Mouse (Mus musculus) forebrain, embryonic 11.5 days (tissue): ENCODE data around the gene Sucla2. TPM values are rescaled to one million over a fixed set of nuclear protein-coding genes. Genes with fewer than 3 reads are reported as not detected.
A peak's percentile ranks its signal among the peaks of the same experiment; 100 is the strongest.
"Not testable (repeated sequence)": the region's sequence is repeated elsewhere in the genome, so short reads cannot be mapped to it uniquely, and the experiment has no call there.

Experiments used
- ATAC-seq: fragments of 200-750 bp; cut with Nextera tagmentation; replicated peaks from 2 replicates; pipeline ENCODE4 v1.8.0; 2017; ENCODE audit warnings: moderate TSS enrichment; ENCODE audit not compliant: low FRiP score
- DNase-seq: peaks from one replicate; pipeline ENCODE4 v3.0.0-alpha.2; 2017; ENCODE audit warnings: low spot score
- H3K27ac ChIP-seq: fragments of 300-500 bp; sonication (generic); 2 replicates; pipeline ENCODE4 v1.5.1; 2014; ENCODE audit warnings: low read depth, low read length
- H3K27me3 ChIP-seq: fragments of 300-500 bp; sonication (generic); 2 replicates; pipeline ENCODE4 v1.6.1; 2014; ENCODE audit warnings: mild to moderate bottlenecking, low read length, mixed read lengths; ENCODE audit not compliant: control insufficient read depth, insufficient read depth
- H3K36me3 ChIP-seq: fragments of 300-500 bp; sonication (generic); 2 replicates; pipeline ENCODE4 v1.6.1; 2014; ENCODE audit warnings: mild to moderate bottlenecking, low read length, moderate library complexity, mixed read lengths; ENCODE audit not compliant: control insufficient read depth, insufficient read depth
- H3K4me1 ChIP-seq: fragments of 300-500 bp; sonication (generic); replicated peaks from 2 replicates; pipeline ENCODE4 v1.6.1; 2014; ENCODE audit warnings: low read length, mixed read lengths; ENCODE audit not compliant: control insufficient read depth, insufficient read depth
- H3K4me2 ChIP-seq: fragments of 300-500 bp; sonication (generic); 2 replicates; pipeline ENCODE4 v1.6.1; 2014; ENCODE audit warnings: low read depth, mild to moderate bottlenecking, low read length, moderate library complexity, mixed read lengths; ENCODE audit not compliant: severe bottlenecking
- H3K4me3 ChIP-seq: fragments of 300-500 bp; sonication (generic); 2 replicates; pipeline ENCODE4 v1.5.1; 2014; ENCODE audit warnings: low read depth, low read length
- H3K9ac ChIP-seq: fragments of 300-500 bp; sonication (generic); 2 replicates; pipeline ENCODE4 v1.6.1; 2014; ENCODE audit warnings: low read length
- H3K9me3 ChIP-seq: fragments of 300-500 bp; sonication (generic); 2 replicates; pipeline ENCODE4 v1.6.1; 2016; ENCODE audit warnings: low read length, mixed read lengths; ENCODE audit not compliant: control insufficient read depth
- WGBS: fragments of 180-500 bp; shearing (Covaris S2); extraction: QIAGEN DNeasy Blood & Tissue Kit; methylation state at CpG from one replicate; pipeline ENCODE4 v1.1.7; 2014; 5-methylcytosine and 5-hydroxymethylcytosine counted together
- polyA plus RNA-seq: library from polyadenylated mRNA; unstranded; fragments of >200 nt; fragmentation: Nextera tagmentation; extraction: Ambion mirVana; gene quantifications from 2 replicates; pipeline ENCODE4 v1.2.1, GENCODE M21; 2014

The Sucla2 gene
- polyA plus RNA-seq, 1 experiment from 2014 or later, result 115 TPM

DNA sequence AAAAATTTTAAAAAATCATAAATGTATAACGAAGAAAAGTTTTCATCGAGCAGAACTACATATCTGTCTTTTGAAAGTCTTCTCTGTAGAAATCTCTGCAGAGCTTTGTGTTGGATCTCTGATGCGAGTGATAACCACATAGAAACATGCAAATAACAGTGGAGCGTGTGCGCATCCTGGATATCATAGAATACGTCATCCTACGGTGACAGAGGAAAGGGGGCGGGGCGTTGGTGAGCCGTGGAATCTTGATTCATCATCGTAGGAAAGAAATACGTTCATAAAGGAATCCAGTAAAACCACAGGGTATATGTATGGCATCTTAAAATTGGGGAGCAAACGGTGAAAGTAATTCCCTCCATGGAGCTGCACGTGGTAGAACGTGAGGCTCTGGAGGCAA, 17.9 kb upstream of the Sucla2 start:
- H3K9ac ChIP-seq, result no peak overlapping the region
- no peaks in the 10 kb centered on the region for H3K9me3 ChIP-seq
- H3K27ac ChIP-seq, result no peak overlapping the region
- no peaks in the 10 kb centered on the region for H3K36me3 ChIP-seq
- no peaks in the 10 kb centered on the region for H3K27me3 ChIP-seq
- H3K4me1 ChIP-seq, result peaks cover 8% of the 10 kb centered on the region; the same call in 1 of the 2 replicates
- ATAC-seq, result no peak
- no peak overlapping the region for H3K4me3 ChIP-seq
- no peak overlapping the region for H3K4me2 ChIP-seq
- WGBS, result 91% methylated on average over 15 of the region's 15 CpGs
- DNase-seq, result no peak

DNA sequence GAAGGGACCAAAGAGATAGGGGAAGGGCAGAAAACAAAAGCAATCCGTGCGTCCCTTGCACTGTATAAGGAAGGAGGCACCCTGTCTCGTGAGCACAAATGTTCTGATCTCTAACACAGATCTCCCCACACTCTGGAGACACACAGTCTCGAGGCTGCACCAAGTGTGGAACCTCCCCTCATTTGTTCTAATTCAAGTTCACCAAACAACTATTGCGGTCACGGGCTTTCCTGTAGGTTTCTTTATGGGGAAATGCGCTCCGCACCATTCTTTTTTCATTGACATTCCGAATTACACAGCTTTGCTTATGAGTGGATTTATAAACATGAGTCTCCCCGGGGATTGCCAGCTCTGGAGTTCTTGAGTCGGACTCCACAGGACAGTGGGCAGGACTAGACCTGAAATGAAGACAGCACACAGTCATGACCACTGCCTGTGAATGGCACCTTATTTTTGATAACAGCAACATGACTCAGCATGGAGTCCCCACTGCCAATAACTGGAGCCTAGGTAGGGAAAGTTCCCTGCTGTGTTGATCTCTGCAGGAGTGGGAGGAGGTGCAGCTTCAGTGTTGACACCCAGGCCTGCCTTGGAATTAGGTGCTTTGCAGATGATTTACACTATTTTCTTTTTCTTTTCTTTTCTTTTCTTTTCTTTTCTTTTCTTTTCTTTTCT, 17.3 kb upstream of the Sucla2 start:
- 79% methylated on average over 11 of the region's 11 CpGs for WGBS
- ATAC-seq (no peak), DNase-seq (no peak)
- Histone ChIP-seq H3K27ac (no peak overlapping the region), H3K4me1 (peaks cover 8% of the 10 kb centered on the region; the same call in 1 of the 2 replicates), H3K4me3 (no peak overlapping the region), H3K36me3 (no peaks in the 10 kb centered on the region), H3K4me2 (no peak overlapping the region), H3K9ac (no peak overlapping the region), H3K27me3 (no peaks in the 10 kb centered on the region), H3K9me3 (no peaks in the 10 kb centered on the region)

DNA sequence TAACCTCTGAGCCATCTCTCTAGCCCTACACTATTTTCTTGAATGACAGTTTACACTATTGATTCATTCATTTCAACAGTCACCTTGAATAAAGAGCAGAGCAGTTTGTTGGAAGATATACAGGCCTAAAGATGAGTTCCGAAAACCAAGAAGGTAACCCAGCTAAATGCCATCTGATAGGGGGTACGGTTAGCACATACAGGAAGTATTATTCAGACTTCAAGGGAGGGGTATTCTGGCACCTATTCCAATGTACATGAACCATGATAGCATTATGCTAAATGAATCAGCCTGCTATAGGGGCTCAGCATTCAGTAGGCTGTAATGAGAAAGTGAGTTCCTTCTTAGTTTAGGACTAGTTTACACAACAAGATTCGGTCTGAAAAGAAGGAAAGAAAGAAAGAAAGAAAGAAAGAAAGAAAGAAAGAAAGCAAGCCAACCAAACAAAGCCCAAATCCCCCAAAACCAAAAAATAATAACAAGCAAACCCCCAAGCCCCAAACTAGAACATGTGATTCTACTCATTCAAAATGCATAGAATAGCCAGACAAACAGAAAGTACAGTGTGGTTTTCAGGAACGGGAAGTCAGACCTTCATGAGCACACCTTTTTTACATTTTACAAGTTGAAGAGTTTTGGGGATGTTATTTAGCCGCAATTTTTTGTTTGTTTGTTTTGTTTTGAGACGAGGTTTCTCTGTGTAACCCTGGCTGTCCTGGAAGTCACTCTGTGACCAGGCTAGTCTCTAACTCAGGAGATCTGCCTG, 16.3 kb upstream of the Sucla2 start:
- H3K4me1 ChIP-seq, result peaks cover 4% of the 10 kb centered on the region; the same call in 1 of the 2 replicates
- DNase-seq (no peak), ATAC-seq (no peak)
- no peak overlapping the region for H3K4me2 ChIP-seq
- no peaks in the 10 kb centered on the region for H3K9me3 ChIP-seq
- H3K4me3 ChIP-seq, result no peak overlapping the region
- no peak overlapping the region for H3K9ac ChIP-seq
- no peak overlapping the region for H3K27ac ChIP-seq
- WGBS, result 92% methylated on average over 6 of the region's 6 CpGs
- H3K36me3 ChIP-seq, result no peaks in the 10 kb centered on the region
- no peaks in the 10 kb centered on the region for H3K27me3 ChIP-seq

GRCm38 (mm10) chr14:73509765-73510423, 15.2 kb upstream of the Sucla2 start, which contains the start of gene Med4:
Gene Med4, plus strand, starts transcription at chr14:73510025.
- no peaks in the 10 kb centered on the region for H3K27me3 ChIP-seq
- peak within 1 kb of the TSS; percentile 83 for H3K9ac ChIP-seq
- H3K36me3 ChIP-seq, result no peaks in the 10 kb centered on the region
- H3K9me3 ChIP-seq, result no peaks in the 10 kb centered on the region
- no peak within 1 kb of the TSS for H3K27ac ChIP-seq
- under 1% methylated on average over 41 of the region's 41 CpGs for WGBS
- peaks cover 4% of the 10 kb centered on the region; the same call in 1 of the 2 replicates for H3K4me1 ChIP-seq
- ATAC-seq (peak; percentile 96), DNase-seq (peak; percentile 97)
- H3K4me2 ChIP-seq, result peak within 1 kb of the TSS; percentile 88
- H3K4me3 ChIP-seq, result peak within 1 kb of the TSS; percentile 84

GRCm38 (mm10) chr14:73524136-73524535, 983 bp upstream of the Sucla2 start:
- Histone ChIP-seq H3K4me1 (no peaks in the 10 kb centered on the region), H3K4me2 (no peak overlapping the region; the same call in 1 of the 2 replicates), H3K9me3 (no peaks in the 10 kb centered on the region), H3K36me3 (no peaks in the 10 kb centered on the region), H3K9ac (no peak overlapping the region; the same call in 1 of the 2 replicates), H3K4me3 (no peak overlapping the region), H3K27me3 (no peaks in the 10 kb centered on the region), H3K27ac (no peak overlapping the region)
- WGBS, result 80% methylated on average over 3 of the region's 3 CpGs
- no peak for ATAC-seq
- DNase-seq, result no peak

GRCm38 (mm10) chr14:73528661-73529060, 3.5 kb downstream of the Sucla2 start:
- 84% methylated on average over 3 of the region's 3 CpGs for WGBS
- not testable (repeated sequence) for H3K4me1 ChIP-seq, H3K36me3 ChIP-seq, ATAC-seq, H3K4me2 ChIP-seq, DNase-seq, H3K9ac ChIP-seq, H3K27me3 ChIP-seq, H3K4me3 ChIP-seq, H3K9me3 ChIP-seq, H3K27ac ChIP-seq

DNA sequence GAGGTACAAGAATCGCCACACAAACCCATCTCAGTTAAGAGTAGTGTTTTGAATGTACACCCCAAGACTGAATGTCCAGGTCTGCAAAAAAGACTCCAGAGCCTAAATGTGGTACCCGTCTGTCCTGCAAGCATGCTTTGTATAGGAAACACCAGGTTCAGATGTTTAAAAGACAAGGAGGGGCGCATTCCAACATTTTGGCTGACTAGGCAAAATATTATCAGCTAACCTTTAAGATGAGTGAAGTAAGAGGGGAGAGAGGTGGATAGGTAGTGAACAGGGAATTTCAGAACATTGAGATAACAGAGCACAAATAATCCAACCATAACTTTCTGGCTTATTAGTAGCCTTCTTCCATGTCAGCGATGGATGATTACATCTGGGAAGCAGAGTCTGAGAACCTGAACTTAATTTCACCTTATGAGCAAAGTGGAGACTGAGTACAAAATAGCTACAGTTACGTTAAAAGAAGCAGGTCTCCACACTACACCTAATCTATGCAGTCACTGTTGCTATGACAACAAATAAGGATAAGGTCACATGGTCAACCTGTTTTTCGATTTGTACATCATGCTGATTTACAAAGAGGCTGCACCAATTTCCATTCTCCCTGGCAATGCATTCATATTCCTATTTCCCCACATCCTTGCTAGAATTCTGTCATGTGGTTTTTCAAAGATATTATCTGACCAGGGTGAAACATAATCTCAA, 8.8 kb downstream of the Sucla2 start:
- ATAC-seq, result no peak

DNA sequence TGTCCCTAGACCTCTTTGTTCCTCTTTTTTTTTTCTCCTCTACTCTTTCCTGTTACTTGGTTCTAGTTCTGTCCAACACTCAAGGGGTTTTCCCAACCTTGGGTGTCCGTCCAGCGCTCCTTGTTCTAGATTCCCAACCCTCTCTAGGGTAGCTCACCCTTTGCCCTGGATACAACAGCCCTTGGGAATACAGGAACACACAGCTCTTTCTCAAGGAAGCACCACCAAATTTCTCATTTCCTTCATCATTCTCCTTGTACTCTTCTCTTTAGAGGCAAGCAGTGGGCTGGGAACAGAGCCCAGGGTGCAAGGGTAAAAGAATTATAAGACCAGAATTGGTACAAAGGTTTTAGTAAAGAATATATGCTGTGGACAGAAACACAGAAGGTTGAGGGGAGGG, 10.5 kb downstream of the Sucla2 start:
- ATAC-seq, result no peak
- Histone ChIP-seq H3K27me3 (no peaks in the 10 kb centered on the region), H3K4me2 (no peak overlapping the region), H3K4me3 (no peak overlapping the region), H3K27ac (no peak overlapping the region), H3K9ac (no peak overlapping the region), H3K36me3 (no peaks in the 10 kb centered on the region), H3K4me1 (no peaks in the 10 kb centered on the region), H3K9me3 (no peaks in the 10 kb centered on the region)
- DNase-seq, result no peak
- 92% methylated on average over 2 of the region's 2 CpGs for WGBS

More for the DNA sequence above, 8.8 kb downstream of the Sucla2 start:
- no peaks in the 10 kb centered on the region for H3K27me3 ChIP-seq
- WGBS, result 80% methylated on average over 6 of the region's 6 CpGs
- no peak overlapping the region for H3K4me3 ChIP-seq
- DNase-seq, result no peak
- H3K27ac ChIP-seq, result no peak overlapping the region
- H3K36me3 ChIP-seq, result no peaks in the 10 kb centered on the region
- H3K9me3 ChIP-seq, result no peaks in the 10 kb centered on the region
- no peak overlapping the region for H3K9ac ChIP-seq
- H3K4me1 ChIP-seq, result no peaks in the 10 kb centered on the region
- H3K4me2 ChIP-seq, result no peak overlapping the region
